In genomic region chr10:25457996-25458395, GRCm38 (mm10) we compare ENCODE assay signal across 24 mouse cellular contexts.
DNase-seq lines count a peak whose midpoint lies in the region; ATAC-seq and TF ChIP-seq lines count a peak whose summit lies in the region.
"Had no signal": no experiment of that assay in that cellular context is flagged by ENCODE, and none has a peak within 500 bp of the region (broad histone marks: within the 10 kb centered on the region; RNA-seq: fewer than 3 reads in every experiment).

No protein-coding gene starts in this region.

- ATAC-seq in liver, embryonic 12.5 days, result no peak
- no peak for ATAC-seq in liver, postnatal 0 days
- no peak for ATAC-seq in hindbrain, embryonic 12.5 days (ENCODE audit: low FRiP score)
- ATAC-seq in heart, embryonic 11.5 days (replicated peaks; ENCODE audit: insufficient number of reproducible peaks, low FRiP score, low TSS enrichment), result no peak
- ATAC-seq: activated CD4-positive, CD25-positive, alpha-beta regulatory T cell, adult 4 months; forebrain, embryonic 13.5 days; forebrain, embryonic 16.5 days; Patski had no signal

- TF ChIP-seq EP300 in liver, postnatal 0 days (IDR thresholded peaks at IDR 0.05; ENCODE audit: low read depth), result no peak

- H3K4me1 ChIP-seq in liver, embryonic 12.5 days, result no peaks in the 10 kb centered on the region
- 0 out of 2 replicates have a peak, but pooled peaks cover 5% of the 10 kb centered on the region for H3K4me1 ChIP-seq in liver, postnatal 0 days (ENCODE audit: insufficient read depth)
- peaks cover 0 to 3% of the 10 kb centered on the region in 2 experiments; a peak in 1 of 4 replicates for H3K4me1 ChIP-seq in ES-E14 (ENCODE audit: control insufficient read depth in 2 of 2, insufficient read depth in 2 of 2, low read length in 2 of 2, poor library complexity in 1 of 2)
- peaks cover 7% of the 10 kb centered on the region; the same call in 1 of the 2 replicates for H3K4me1 ChIP-seq in embryonic fibroblast, embryonic 13.5 days (ENCODE audit: control insufficient read depth, insufficient read depth, low read length)
- no peaks in the 10 kb centered on the region for H3K4me1 ChIP-seq in hindbrain, embryonic 12.5 days
- peaks cover 8% of the 10 kb centered on the region; the same call in 1 of the 2 replicates for H3K4me1 ChIP-seq in heart, embryonic 11.5 days (ENCODE audit: control insufficient read depth, insufficient read depth, low read length)
- H3K4me1 ChIP-seq: embryonic facial prominence, embryonic 10.5 days had no signal

- peak overlapping the region; percentile 4; the same call in 1 of the 2 replicates for H3K4me3 ChIP-seq in liver, embryonic 12.5 days
- H3K4me3 ChIP-seq in liver, postnatal 0 days (ENCODE audit: low read depth, low read length), result no peak overlapping the region
- H3K4me3 ChIP-seq in ES-E14 (ENCODE audit: insufficient read depth in 1 of 2, low read depth in 1 of 2, low read length in 2 of 2, poor library complexity in 1 of 2, severe bottlenecking in 1 of 2), result no peak overlapping the region
- no peak overlapping the region for H3K4me3 ChIP-seq in embryonic fibroblast, embryonic 13.5 days (ENCODE audit: insufficient read depth, low read length)
- H3K4me3 ChIP-seq in hindbrain, embryonic 12.5 days, result no peak overlapping the region
- no peak overlapping the region for H3K4me3 ChIP-seq in heart, embryonic 11.5 days (ENCODE audit: low read depth, low read length)
- H3K4me3 ChIP-seq: embryonic facial prominence, embryonic 10.5 days; embryonic facial prominence, embryonic 12.5 days; erythroblast, embryonic 14.5 days; forebrain, embryonic 13.5 days had no signal

- peak overlapping the region; percentile 24 for H3K4me2 ChIP-seq in liver, embryonic 12.5 days
- no peak overlapping the region for H3K4me2 ChIP-seq in liver, postnatal 0 days (ENCODE audit: low read depth, low read length)
- H3K4me2 ChIP-seq in hindbrain, embryonic 12.5 days (replicated peaks), result no peak overlapping the region
- H3K4me2 ChIP-seq in heart, embryonic 11.5 days, result no peak overlapping the region
- H3K4me2 ChIP-seq: embryonic facial prominence, embryonic 12.5 days; forebrain, embryonic 13.5 days had no signal

- 70% methylated on average over 4 of the region's 4 CpGs for WGBS in liver, embryonic 12.5 days (ENCODE audit: insufficient replicate concordance)
- WGBS in liver, postnatal 0 days (ENCODE audit: insufficient replicate concordance), result 77% methylated on average over 4 of the region's 4 CpGs
- 90% methylated on average over 4 of the region's 4 CpGs for WGBS in hindbrain, embryonic 12.5 days
- WGBS in heart, embryonic 11.5 days (ENCODE audit: insufficient replicate concordance), result 69% methylated on average over 4 of the region's 4 CpGs

- no peaks in the 10 kb centered on the region for H3K27me3 ChIP-seq in liver, embryonic 12.5 days (replicated peaks)
- H3K27me3 ChIP-seq in liver, postnatal 0 days (ENCODE audit: insufficient read depth, low read length), result no peaks in the 10 kb centered on the region
- H3K27me3 ChIP-seq in hindbrain, embryonic 12.5 days, result no peaks in the 10 kb centered on the region
- H3K27me3 ChIP-seq in heart, embryonic 11.5 days (ENCODE audit: control insufficient read depth, insufficient read depth, low read length), result no peaks in the 10 kb centered on the region
- H3K27me3 ChIP-seq: CH12.LX; embryonic facial prominence, embryonic 12.5 days; forebrain, embryonic 13.5 days; Patski had no signal

- no peaks in the 10 kb centered on the region for H3K9me3 ChIP-seq in liver, embryonic 12.5 days (replicated peaks)
- no peaks in the 10 kb centered on the region for H3K9me3 ChIP-seq in liver, postnatal 0 days (ENCODE audit: low read length)
- no peaks in the 10 kb centered on the region for H3K9me3 ChIP-seq in ES-E14 (ENCODE audit: control insufficient read depth, insufficient read depth, low read depth, low read length)
- H3K9me3 ChIP-seq in hindbrain, embryonic 12.5 days (replicated peaks), result no peaks in the 10 kb centered on the region
- no peaks in the 10 kb centered on the region for H3K9me3 ChIP-seq in heart, embryonic 11.5 days (replicated peaks; ENCODE audit: control insufficient read depth, low read length)
- H3K9me3 ChIP-seq: embryonic facial prominence, embryonic 10.5 days; embryonic facial prominence, embryonic 12.5 days; forebrain, embryonic 13.5 days had no signal

- DNase-seq in liver, postnatal 0 days, result no peak
- no peak for DNase-seq in ES-E14 (ENCODE audit: low read depth, low spot score)
- no peak for DNase-seq in lung, postnatal 4 days
- DNase-seq: adrenal gland, adult 8-10 months; adrenal gland, postnatal 14 days; adrenal gland, postnatal 36 days; B cell, adult 2 months; cerebellum, adult 11-12 months; cerebellum, adult 2 months; cerebellum, adult 9-10 months; cerebellum, postnatal 10 days; cerebellum, postnatal 25 days had no signal

- in situ Hi-C loops in ES-E14 (cut with MboI; ENCODE audit: low sequenced_read_pairs in 2 of 2, unreplicated experiment in 2 of 2), result no loop called here

- TF ChIP-seq CTCF in liver, postnatal 0 days (IDR thresholded peaks at IDR 0.05; ENCODE audit: low read depth), result no peak
- no peak for TF ChIP-seq CTCF in embryonic fibroblast, embryonic 13.5 days (IDR thresholded peaks at IDR 0.05; ENCODE audit: borderline replicate concordance, insufficient read depth, low read length)

- TF ChIP-seq POLR2A in embryonic fibroblast, embryonic 13.5 days (IDR thresholded peaks at IDR 0.05; ENCODE audit: low read depth, low read length), result no peak

- H3K27ac ChIP-seq in liver, embryonic 12.5 days, result no peak overlapping the region
- no peak overlapping the region for H3K27ac ChIP-seq in liver, postnatal 0 days (ENCODE audit: low read depth)
- 0 out of 2 replicates have a peak overlapping the region, but pooled peaks have one; percentile 50 for H3K27ac ChIP-seq in ES-E14 (ENCODE audit: insufficient read depth, low read depth, low read length, poor library complexity, severe bottlenecking)
- peak overlapping the region; percentile 51; the same call in 1 of the 2 replicates for H3K27ac ChIP-seq in embryonic fibroblast, embryonic 13.5 days (ENCODE audit: insufficient read depth, low read length)
- H3K27ac ChIP-seq in hindbrain, embryonic 12.5 days, result no peak overlapping the region
- H3K27ac ChIP-seq in heart, embryonic 11.5 days (ENCODE audit: low read depth, low read length), result no peak overlapping the region
- H3K27ac ChIP-seq: embryonic facial prominence, embryonic 10.5 days; embryonic facial prominence, embryonic 12.5 days; forebrain, embryonic 13.5 days had no signal

- H3K9ac ChIP-seq in liver, embryonic 12.5 days, result no peak overlapping the region
- H3K9ac ChIP-seq in liver, postnatal 0 days (replicated peaks), result no peak overlapping the region
- no peak overlapping the region for H3K9ac ChIP-seq in ES-E14 (ENCODE audit: insufficient read depth, low read depth, low read length, poor library complexity, severe bottlenecking)
- H3K9ac ChIP-seq in hindbrain, embryonic 12.5 days, result no peak overlapping the region
- no peak overlapping the region for H3K9ac ChIP-seq in heart, embryonic 11.5 days (ENCODE audit: low read depth, low read length)
- H3K9ac ChIP-seq: embryonic facial prominence, embryonic 12.5 days; forebrain, embryonic 13.5 days had no signal

- 0 out of 2 replicates have a peak, but pooled peaks cover 3% of the 10 kb centered on the region for H3K36me3 ChIP-seq in liver, embryonic 12.5 days
- 0 out of 2 replicates have a peak, but pooled peaks cover 5% of the 10 kb centered on the region for H3K36me3 ChIP-seq in liver, postnatal 0 days (replicated peaks; ENCODE audit: insufficient read depth, low read length)
- H3K36me3 ChIP-seq in ES-E14 (ENCODE audit: control insufficient read depth, insufficient read depth, low read length, poor library complexity, severe bottlenecking), result peaks cover 7% of the 10 kb centered on the region; the same call in 1 of the 2 replicates
- no peaks in the 10 kb centered on the region for H3K36me3 ChIP-seq in hindbrain, embryonic 12.5 days
- peaks cover 2% of the 10 kb centered on the region for H3K36me3 ChIP-seq in heart, embryonic 11.5 days (ENCODE audit: control insufficient read depth, insufficient read depth, low read length)

TF ChIP-seq in ES-E14, 5 proteins besides CTCF, POLR2A, EP300 and RAD21:
- TF ChIP-seq ZNF384 (IDR thresholded peaks at IDR 0.05; ENCODE audit: low read depth, low read length), result no peak
- TF ChIP-seq CHD2 (IDR thresholded peaks at IDR 0.05; ENCODE audit: low read depth, low read length), result no peak
- no peak for TF ChIP-seq ZC3H11A (IDR thresholded peaks at IDR 0.05; ENCODE audit: borderline replicate concordance, low read depth, low read length)
- TF ChIP-seq HCFC1 (IDR thresholded peaks at IDR 0.05; ENCODE audit: borderline replicate concordance, insufficient read depth, low read length), result no peak
- TF ChIP-seq MAFK (IDR thresholded peaks at IDR 0.05; ENCODE audit: insufficient read depth, low read depth, low read length), result no peak

Comparison
In these comparisons a context has a peak if more than half of its experiments do, and no peak if none do; other contexts are left out.
1. H3K27ac ChIP-seq: peak in ES-E14 (single experiment) and embryonic fibroblast, embryonic 13.5 days (single experiment); none in liver, embryonic 12.5 days (single experiment), liver, postnatal 0 days (single experiment), hindbrain, embryonic 12.5 days (single experiment) and heart, embryonic 11.5 days (single experiment).